Mouse (Mus musculus): ENCODE measurements at regions not wholly inside any gene's neighbourhood (a gene's known extent, or its start where the extent isn't known, plus 50 kb on each side); places are given as distances from the start of the nearest gene placed in this dataset.

DNA sequence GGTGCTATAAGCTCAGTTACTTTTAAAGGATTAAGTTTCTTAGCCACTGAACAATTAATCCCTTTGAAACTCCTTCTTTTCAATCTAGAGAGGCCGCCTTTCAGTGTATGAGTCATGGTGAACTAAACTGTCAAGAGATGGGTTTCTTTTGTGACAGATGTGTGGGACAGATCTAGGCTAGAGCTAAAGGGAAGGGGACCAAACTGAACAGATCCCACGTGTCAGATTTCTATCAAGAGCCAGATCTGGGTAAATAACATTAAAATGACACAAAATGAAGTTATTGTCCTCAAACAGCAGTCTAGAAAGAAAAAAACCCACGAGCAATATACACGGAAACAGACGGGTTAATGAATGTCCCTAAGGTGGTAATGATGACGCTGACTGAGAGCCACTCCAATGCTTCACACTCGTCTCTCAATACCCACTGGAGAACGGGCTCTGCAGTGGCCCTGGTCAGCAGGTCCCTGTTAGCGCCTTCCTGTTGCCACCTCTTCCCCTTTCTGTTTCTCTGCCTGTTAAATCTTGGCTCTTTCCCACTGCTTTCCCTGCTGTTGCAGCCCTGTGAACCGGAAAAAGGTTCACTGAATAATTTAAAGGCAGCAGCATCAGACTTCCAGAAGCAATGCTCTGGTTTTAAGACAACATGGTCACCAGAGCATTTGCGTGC, 52.7 kb upstream of the Rab3gap2 start:
- 0 out of 2 replicates have a peak, but pooled peaks cover 4% of the 10 kb centered on the region for H3K4me1 ChIP-seq
- no peaks in the 10 kb centered on the region for H3K36me3 ChIP-seq
- no peak for ATAC-seq (ENCODE audit: insufficient number of reproducible peaks, insufficient read depth, low FRiP score, low TSS enrichment, low read depth)
- no peak overlapping the region for H3K4me2 ChIP-seq
- no peak overlapping the region for H3K27ac ChIP-seq
- no peak overlapping the region for H3K9ac ChIP-seq
- no peak overlapping the region for H3K4me3 ChIP-seq
- H3K27me3 ChIP-seq = no peaks in the 10 kb centered on the region
- H3K9me3 ChIP-seq = no peaks in the 10 kb centered on the region
- 65% methylated on average over 11 of the region's 11 CpGs for WGBS

DNA sequence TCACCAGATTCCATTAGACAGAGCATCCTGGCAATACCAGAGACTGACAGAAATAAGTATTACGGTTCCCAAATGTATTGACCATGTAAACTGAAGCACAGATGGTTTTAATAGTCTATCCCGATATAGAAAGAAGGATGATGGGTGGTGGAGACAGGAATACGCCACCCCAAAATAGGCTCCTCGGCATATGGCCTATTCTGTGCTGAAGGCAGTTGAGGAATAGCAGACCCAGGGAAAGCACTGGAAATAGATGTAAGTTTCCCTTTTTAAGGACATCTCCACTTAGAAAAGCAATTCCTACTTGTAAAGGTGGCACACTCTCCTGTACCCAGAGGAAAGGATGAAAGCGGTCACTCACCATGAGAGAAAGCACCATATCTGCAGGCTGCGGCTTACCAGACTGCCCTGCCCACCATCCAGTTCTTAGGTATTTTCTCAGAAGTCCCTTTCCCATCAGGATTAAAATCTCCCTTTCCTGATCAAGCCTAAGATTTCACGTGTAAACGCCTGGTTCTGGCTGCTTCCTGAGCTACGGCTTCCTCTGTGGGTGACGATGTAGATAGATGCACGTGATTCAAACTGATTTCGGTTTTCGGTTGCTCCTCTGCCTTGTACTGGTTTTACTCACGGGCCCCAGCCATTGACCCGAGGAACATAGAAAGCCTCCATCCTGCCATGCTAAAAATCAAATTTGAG, 53.3 kb upstream of the Rab3gap2 start:
- Histone ChIP-seq H3K9me3 (no peaks in the 10 kb centered on the region), H3K4me3 (no peak overlapping the region), H3K27ac (no peak overlapping the region), H3K4me1 (0 out of 2 replicates have a peak, but pooled peaks cover 4% of the 10 kb centered on the region), H3K36me3 (no peaks in the 10 kb centered on the region), H3K4me2 (no peak overlapping the region), H3K9ac (no peak overlapping the region), H3K27me3 (no peaks in the 10 kb centered on the region)
- ATAC-seq (ENCODE audit: insufficient number of reproducible peaks, insufficient read depth, low FRiP score, low TSS enrichment, low read depth) = no peak
- 72% methylated on average over 15 of the region's 15 CpGs for WGBS

DNA sequence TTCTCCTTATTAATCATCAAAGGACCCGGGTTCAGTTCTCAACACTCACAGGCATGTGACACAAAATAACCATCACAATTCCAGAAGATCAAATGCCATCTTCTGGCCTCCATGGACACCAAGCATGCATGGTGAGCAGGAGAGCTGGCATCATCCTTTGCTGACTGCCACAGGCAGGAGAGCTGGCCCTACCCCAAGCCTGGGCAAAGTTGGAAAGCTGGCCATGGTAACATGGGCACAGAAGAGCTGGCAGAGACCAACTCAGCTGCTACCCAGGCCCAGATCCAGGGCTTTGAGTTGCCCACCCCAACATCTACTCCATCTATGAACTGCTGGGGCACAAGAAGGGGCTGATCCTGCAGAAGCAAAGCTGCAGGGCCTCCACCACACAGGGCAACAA, 59.1 kb upstream of the Rab3gap2 start:
- H3K27me3 ChIP-seq = no peaks in the 10 kb centered on the region
- no peaks in the 10 kb centered on the region for H3K9me3 ChIP-seq
- no peak overlapping the region for H3K27ac ChIP-seq
- WGBS = 93% methylated on average over 1 of the region's 1 CpGs
- peaks cover 14% of the 10 kb centered on the region; the same call in 1 of the 2 replicates for H3K4me1 ChIP-seq
- H3K4me3 ChIP-seq = no peak overlapping the region
- no peak overlapping the region for H3K4me2 ChIP-seq
- no peak for ATAC-seq (ENCODE audit: insufficient number of reproducible peaks, insufficient read depth, low FRiP score, low TSS enrichment, low read depth)
- H3K9ac ChIP-seq = no peak overlapping the region
- H3K36me3 ChIP-seq = no peaks in the 10 kb centered on the region

DNA sequence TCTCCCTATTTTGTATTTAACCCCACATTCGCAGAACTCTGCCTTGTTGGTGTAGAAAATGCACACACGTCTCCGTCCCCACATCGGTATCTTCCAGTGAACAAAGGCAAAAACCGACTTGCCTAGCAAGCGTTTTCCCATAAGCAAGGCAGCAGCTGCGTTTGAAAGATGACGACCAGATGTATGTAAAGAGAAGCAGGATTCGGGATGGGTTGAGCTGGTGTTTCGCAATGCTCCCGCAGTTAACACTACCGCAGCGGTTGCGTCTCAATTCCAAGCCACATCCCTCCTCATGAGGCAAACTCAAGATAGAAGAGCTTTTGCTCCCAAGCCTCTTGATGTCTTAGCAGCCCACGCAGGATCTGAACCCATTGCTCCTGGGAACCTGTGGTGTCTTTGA, 59.9 kb upstream of the Rab3gap2 start:
- ATAC-seq (ENCODE audit: insufficient number of reproducible peaks, insufficient read depth, low FRiP score, low TSS enrichment, low read depth) = no peak
- Histone ChIP-seq H3K9ac (no peak overlapping the region), H3K9me3 (no peaks in the 10 kb centered on the region), H3K36me3 (no peaks in the 10 kb centered on the region), H3K4me3 (no peak overlapping the region), H3K27ac (no peak overlapping the region), H3K4me2 (no peak overlapping the region), H3K4me1 (peaks cover 14% of the 10 kb centered on the region; the same call in 1 of the 2 replicates), H3K27me3 (no peaks in the 10 kb centered on the region)
- 75% methylated on average over 15 of the region's 15 CpGs for WGBS

DNA sequence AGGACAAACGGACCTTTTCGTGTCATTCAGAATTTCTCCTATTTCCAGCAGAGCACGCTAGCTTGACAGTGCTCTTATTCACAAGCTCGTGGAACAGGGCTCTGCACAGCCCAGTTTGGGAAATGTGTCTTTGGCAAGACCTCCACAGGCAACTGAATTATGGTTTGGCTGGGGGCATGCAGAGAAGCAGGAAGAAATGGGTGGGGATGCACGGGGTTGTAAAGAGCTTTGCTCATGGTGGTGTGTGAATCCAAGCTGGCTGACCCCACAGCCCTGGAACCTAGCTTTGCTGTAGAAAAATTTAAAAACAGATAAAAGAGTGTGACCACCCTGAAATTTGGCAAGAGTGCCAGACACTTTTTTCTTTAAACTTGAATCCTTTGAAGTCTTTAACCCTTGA, 63.6 kb upstream of the Rab3gap2 start:
- Histone ChIP-seq H3K4me3 (no peak overlapping the region), H3K27ac (no peak overlapping the region)
- WGBS = 76% methylated on average over 5 of the region's 5 CpGs

DNA sequence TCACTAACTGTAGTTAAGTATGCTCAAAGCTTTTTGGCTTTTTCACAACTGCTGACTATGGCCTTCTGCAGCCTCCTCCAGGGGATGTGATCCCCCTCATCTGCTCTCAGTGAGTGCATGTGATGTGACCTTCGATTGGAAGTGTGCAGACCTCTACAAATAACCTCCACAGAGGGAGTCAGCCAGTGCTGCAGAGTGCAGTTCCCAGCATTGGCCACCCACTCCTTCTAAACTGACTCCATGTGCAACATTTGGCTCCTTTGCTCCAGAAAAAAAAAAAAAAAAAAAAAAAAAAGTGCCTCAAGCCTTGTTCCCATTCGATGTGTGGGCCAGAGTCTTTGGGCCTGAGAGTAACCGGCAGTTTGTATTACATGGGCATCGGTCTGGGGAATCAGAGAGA, 75.7 kb upstream of the Rab3gap2 start:
- Histone ChIP-seq H3K27ac (no peak overlapping the region), H3K9ac (no peak overlapping the region), H3K4me2 (no peak overlapping the region), H3K36me3 (no peaks in the 10 kb centered on the region), H3K27me3 (no peaks in the 10 kb centered on the region), H3K4me3 (no peak overlapping the region), H3K9me3 (no peaks in the 10 kb centered on the region), H3K4me1 (no peaks in the 10 kb centered on the region)
- WGBS = 59% methylated on average over 4 of the region's 4 CpGs
- ATAC-seq (ENCODE audit: insufficient number of reproducible peaks, insufficient read depth, low FRiP score, low TSS enrichment, low read depth) = no peak

More for the DNA sequence above, 63.6 kb upstream of the Rab3gap2 start:
- Histone ChIP-seq H3K4me1 (peaks cover 14% of the 10 kb centered on the region; the same call in 1 of the 2 replicates), H3K9ac (no peak overlapping the region), H3K9me3 (no peaks in the 10 kb centered on the region), H3K27me3 (no peaks in the 10 kb centered on the region), H3K4me2 (no peak overlapping the region), H3K36me3 (no peaks in the 10 kb centered on the region)
- ATAC-seq (ENCODE audit: insufficient number of reproducible peaks, insufficient read depth, low FRiP score, low TSS enrichment, low read depth) = no peak

DNA sequence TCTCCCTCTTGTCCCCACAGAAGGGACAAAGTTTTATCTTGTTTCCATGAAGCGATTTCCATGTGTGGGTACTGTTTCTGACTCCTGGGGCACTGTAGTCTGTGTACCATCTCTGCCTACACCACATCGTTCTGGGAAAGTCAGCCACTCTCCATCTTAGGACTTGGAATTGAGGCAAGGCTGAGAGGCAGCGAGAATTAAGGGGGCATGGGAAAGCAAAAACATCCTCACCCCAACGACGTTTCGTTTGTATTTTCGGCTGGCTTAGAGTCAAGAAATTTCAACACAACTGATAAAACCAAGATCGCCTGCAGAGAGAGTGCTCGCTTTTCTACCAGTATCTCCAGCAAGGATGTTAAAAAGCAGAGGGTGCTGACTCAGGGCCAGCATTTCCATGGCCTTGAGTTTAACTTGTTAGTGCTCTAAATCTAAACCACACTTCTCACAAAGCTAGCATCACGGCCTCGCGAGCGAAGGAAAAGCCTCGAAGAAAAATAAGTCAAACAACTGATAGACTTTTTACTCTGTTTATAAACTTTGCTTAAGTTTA, 78.1 kb upstream of the Rab3gap2 start:
- no peak for ATAC-seq (ENCODE audit: insufficient number of reproducible peaks, insufficient read depth, low FRiP score, low TSS enrichment, low read depth)
- WGBS = 57% methylated on average over 14 of the region's 14 CpGs

DNA sequence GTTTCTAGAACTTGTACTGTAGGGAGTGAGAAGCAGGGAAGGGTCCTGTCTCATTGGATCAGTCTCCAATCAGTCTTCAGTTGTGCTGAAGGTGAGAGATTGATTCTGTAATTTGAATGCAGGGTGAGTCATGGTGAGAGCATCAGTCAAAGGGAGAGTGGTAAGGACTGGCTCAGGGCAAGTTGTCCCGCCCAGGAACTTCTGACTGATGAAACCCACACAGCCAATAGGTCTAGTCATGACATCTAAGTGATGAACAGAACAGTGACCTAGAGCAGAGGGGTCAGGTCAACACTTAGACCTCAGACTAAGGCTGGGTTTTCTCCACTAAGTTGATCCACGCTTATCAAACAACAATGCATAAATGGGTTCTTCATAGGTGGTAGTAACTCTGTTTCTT, 82.4 kb upstream of the Rab3gap2 start:
- H3K27me3 ChIP-seq = no peaks in the 10 kb centered on the region
- 82% methylated on average over 2 of the region's 2 CpGs for WGBS

More for the DNA sequence above, 78.1 kb upstream of the Rab3gap2 start:
- Histone ChIP-seq H3K9me3 (no peaks in the 10 kb centered on the region), H3K4me3 (no peak overlapping the region), H3K36me3 (no peaks in the 10 kb centered on the region), H3K4me1 (no peaks in the 10 kb centered on the region), H3K27me3 (no peaks in the 10 kb centered on the region), H3K9ac (no peak overlapping the region), H3K4me2 (no peak overlapping the region), H3K27ac (no peak overlapping the region)

DNA sequence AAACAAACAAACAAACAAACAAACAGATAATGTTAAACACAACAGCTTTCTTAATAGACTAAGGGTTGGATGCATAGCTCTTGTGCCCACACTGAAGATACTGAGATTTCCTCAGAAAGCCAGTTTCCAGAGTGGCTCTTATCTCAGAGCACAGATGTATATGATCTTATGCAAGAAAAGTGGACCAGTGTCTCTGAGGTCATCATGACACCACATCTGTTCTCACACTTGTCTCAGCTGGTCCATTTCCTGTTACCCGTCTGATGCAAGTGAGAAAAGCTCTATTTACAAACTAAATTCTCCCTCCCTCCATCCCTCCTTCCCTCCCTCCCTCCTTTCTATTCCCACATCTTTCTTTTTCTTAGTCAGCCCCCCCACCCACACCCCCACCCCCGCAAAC, 83.5 kb upstream of the Rab3gap2 start:
- Histone ChIP-seq H3K4me3 (no peak overlapping the region), H3K4me1 (no peaks in the 10 kb centered on the region), H3K27ac (no peak overlapping the region), H3K9ac (no peak overlapping the region), H3K4me2 (no peak overlapping the region), H3K9me3 (no peaks in the 10 kb centered on the region), H3K36me3 (no peaks in the 10 kb centered on the region), H3K27me3 (no peaks in the 10 kb centered on the region)
- 65% methylated on average over 2 of the region's 2 CpGs for WGBS
- no peak for ATAC-seq (ENCODE audit: insufficient number of reproducible peaks, insufficient read depth, low FRiP score, low TSS enrichment, low read depth)

More for the DNA sequence above, 82.4 kb upstream of the Rab3gap2 start:
- ATAC-seq (ENCODE audit: insufficient number of reproducible peaks, insufficient read depth, low FRiP score, low TSS enrichment, low read depth) = no peak
- Histone ChIP-seq H3K4me2 (no peak overlapping the region), H3K9me3 (no peaks in the 10 kb centered on the region), H3K4me1 (no peaks in the 10 kb centered on the region), H3K9ac (no peak overlapping the region), H3K27ac (no peak overlapping the region), H3K36me3 (no peaks in the 10 kb centered on the region), H3K4me3 (no peak overlapping the region)

DNA sequence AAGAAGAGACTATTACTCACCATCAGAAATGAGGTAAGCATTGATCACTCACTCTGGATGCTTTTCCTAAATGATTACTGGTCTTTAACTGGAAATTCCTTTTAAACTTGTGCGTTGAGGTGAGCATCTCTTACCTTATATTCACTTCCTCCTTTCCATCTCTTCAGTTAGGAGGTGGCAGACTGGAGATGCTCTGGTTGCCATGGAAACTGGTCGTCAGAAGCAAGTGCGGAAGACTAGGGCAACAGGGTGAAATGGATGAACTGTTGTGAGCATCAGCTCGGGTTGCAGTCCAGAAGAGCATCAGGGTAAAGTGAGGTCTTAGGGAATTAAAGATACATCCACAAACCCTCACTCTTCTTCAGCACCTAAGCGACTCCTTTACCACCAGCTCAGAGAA, 86.2 kb upstream of the Rab3gap2 start:
- H3K4me2 ChIP-seq = no peak overlapping the region
- ATAC-seq (ENCODE audit: insufficient number of reproducible peaks, insufficient read depth, low FRiP score, low TSS enrichment, low read depth) = no peak

DNA sequence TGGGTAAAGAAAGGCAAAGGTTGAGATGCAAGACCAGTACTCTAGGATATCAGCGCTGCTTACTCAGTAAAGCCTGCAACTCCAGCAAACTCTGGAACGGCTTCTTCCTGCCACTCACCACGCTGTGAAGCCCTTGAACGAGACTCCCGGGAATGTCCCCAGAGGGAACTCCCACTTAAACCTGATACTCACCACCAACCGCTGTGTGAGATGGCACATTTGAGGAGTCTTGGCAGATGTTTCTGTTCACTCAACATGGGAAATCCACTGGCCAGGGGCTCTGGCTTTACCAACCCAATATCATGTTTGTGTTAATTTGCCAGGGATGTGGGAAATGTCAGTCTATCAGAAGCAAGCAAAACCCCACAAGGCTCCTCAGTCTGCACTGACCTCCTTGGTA, 90.2 kb upstream of the Rab3gap2 start:
- no peak overlapping the region for H3K27ac ChIP-seq
- no peaks in the 10 kb centered on the region for H3K36me3 ChIP-seq
- H3K4me3 ChIP-seq = no peak overlapping the region
- no peak for ATAC-seq (ENCODE audit: insufficient number of reproducible peaks, insufficient read depth, low FRiP score, low TSS enrichment, low read depth)
- WGBS = 36% methylated on average over 6 of the region's 6 CpGs
- H3K4me1 ChIP-seq = peaks cover 16% of the 10 kb centered on the region
- no peaks in the 10 kb centered on the region for H3K9me3 ChIP-seq
- H3K27me3 ChIP-seq = no peaks in the 10 kb centered on the region
- no peak overlapping the region for H3K4me2 ChIP-seq
- H3K9ac ChIP-seq = no peak overlapping the region

More for the DNA sequence above, 86.2 kb upstream of the Rab3gap2 start:
- Histone ChIP-seq H3K4me3 (no peak overlapping the region), H3K36me3 (no peaks in the 10 kb centered on the region), H3K9me3 (no peaks in the 10 kb centered on the region), H3K4me1 (peaks cover 5% of the 10 kb centered on the region), H3K9ac (no peak overlapping the region), H3K27ac (no peak overlapping the region), H3K27me3 (no peaks in the 10 kb centered on the region)
- WGBS = 60% methylated on average over 5 of the region's 5 CpGs

DNA sequence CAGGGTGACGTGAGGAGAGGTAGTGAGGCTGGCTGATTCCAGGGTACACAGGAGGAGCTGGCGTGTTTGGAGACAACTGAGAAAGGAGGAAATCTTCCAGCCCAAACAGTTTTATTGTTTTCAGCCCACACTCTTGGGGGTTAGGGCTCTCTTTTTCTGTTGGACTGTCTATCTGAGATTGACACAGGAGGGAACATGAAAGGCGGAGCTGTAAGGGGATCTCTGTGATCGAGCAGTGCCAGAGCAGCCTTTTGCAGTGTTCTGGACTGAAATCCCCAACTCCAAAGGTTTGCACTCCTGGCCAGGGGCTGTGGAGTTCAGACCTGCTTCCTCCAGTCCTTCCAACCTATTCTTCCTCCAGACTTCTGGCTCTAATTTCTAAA, 91.9 kb upstream of the Rab3gap2 start:
- no peak overlapping the region for H3K27ac ChIP-seq
- no peaks in the 10 kb centered on the region for H3K27me3 ChIP-seq
- WGBS = 54% methylated on average over 4 of the region's 4 CpGs
- H3K4me1 ChIP-seq = peaks cover 16% of the 10 kb centered on the region
- no peak overlapping the region for H3K4me3 ChIP-seq
- H3K9me3 ChIP-seq = no peaks in the 10 kb centered on the region
- no peaks in the 10 kb centered on the region for H3K36me3 ChIP-seq
- H3K4me2 ChIP-seq = no peak overlapping the region
- ATAC-seq (ENCODE audit: insufficient number of reproducible peaks, insufficient read depth, low FRiP score, low TSS enrichment, low read depth) = no peak
- H3K9ac ChIP-seq = no peak overlapping the region
